Mouse (Mus musculus): ENCODE measurements around the gene Rita1.

GRCm38 (mm10) chr5:120656281-120656751 is 43.9 kb upstream of the Rita1 start:
- no peak for TF ChIP-seq CTCF (IDR thresholded peaks at IDR 0.05; ENCODE audit: low read depth)
- TF ChIP-seq EP300 (IDR thresholded peaks at IDR 0.05; ENCODE audit: low read depth) = no peak
